Mouse (Mus musculus): ENCODE results near the gene Adgrg6. TPM values are rescaled to one million over a fixed set of nuclear protein-coding genes. Genes with fewer than 3 reads are reported as not detected.

Adgrg6 gene
- polyA plus RNA-seq, 1 experiment from 2014 or later = 2.1 TPM

DNA sequence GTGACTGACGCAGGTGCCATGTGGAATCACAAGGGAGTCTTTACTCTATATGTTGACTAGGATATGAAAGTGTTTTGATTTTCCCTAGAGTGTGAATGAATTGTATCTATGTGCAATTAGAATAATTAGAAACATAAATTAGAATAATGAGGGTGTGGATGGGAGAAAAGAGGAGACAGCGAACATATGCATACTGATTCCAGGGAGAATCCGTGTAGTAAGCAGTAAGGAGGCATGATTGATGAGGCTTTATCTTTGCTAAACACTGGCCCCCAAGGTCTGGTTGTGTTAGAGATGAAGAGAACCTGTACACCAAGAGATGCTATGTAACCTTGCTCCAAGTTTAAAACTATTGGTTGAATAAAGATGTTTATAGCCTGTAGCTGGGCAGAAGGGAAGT is 187.2 kb downstream of the Adgrg6 start:
- no peak overlapping the region for H3K4me2 ChIP-seq
- no peaks in the 10 kb centered on the region for H3K4me1 ChIP-seq (replicated peaks)
- H3K36me3 ChIP-seq = no peaks in the 10 kb centered on the region
- no peak overlapping the region for H3K4me3 ChIP-seq
- ATAC-seq (ENCODE audit: low FRiP score, low read depth) = no peak
- H3K27me3 ChIP-seq = no peaks in the 10 kb centered on the region
- H3K27ac ChIP-seq (replicated peaks) = no peak overlapping the region
- 53% methylated on average over 3 of the region's 3 CpGs for WGBS
- H3K9me3 ChIP-seq = no peaks in the 10 kb centered on the region
- no peak overlapping the region for H3K9ac ChIP-seq

Other genes starting within 250 kb of the Adgrg6 start
- gene Vta1, start 159.9 kb upstream of the Adgrg6 start, polyA plus RNA-seq (2015; fragmentation: Nextera tagmentation; extraction: Ambion mirVana) = 182 and 190 TPM in 2 replicates
- gene Nmbr, start 159.9 kb upstream of the Adgrg6 start, polyA plus RNA-seq (2015; fragmentation: Nextera tagmentation; extraction: Ambion mirVana) = 2.9 and 3.2 TPM in 2 replicates
- gene Gje1, start 172.6 kb upstream of the Adgrg6 start, polyA plus RNA-seq (2015; fragmentation: Nextera tagmentation; extraction: Ambion mirVana) = not detected in 2 replicates